Mouse (Mus musculus): Measurements from ENCODE around the gene Gm37240. TPM values are rescaled to one million over a fixed set of nuclear protein-coding genes. Genes with fewer than 3 reads are reported as not detected.

The Gm37240 gene
- polyA plus RNA-seq, 1 experiment from 2014 or later, result 4.6 TPM

GRCm38 (mm10) chr3:84482121-84482520 is 1405.2 kb downstream of the Gm37240 start:
- 88% methylated on average over 6 of the region's 6 CpGs for WGBS
- no peaks in the 10 kb centered on the region for H3K36me3 ChIP-seq (ENCODE audit: control insufficient read depth, insufficient read depth, low read length)
- no peak overlapping the region for H3K9ac ChIP-seq (ENCODE audit: low read length)
- no peak overlapping the region for H3K4me2 ChIP-seq (ENCODE audit: low read depth, low read length)
- no peak for ATAC-seq (ENCODE audit: low read depth)
- no peak overlapping the region for H3K4me3 ChIP-seq (ENCODE audit: low read length)
- no peaks in the 10 kb centered on the region for H3K9me3 ChIP-seq (ENCODE audit: control insufficient read depth, low read length)
- peaks cover 7% of the 10 kb centered on the region; the same call in 1 of the 2 replicates for H3K27me3 ChIP-seq (ENCODE audit: control insufficient read depth, insufficient read depth, low read depth, low read length)
- peaks cover 14% of the 10 kb centered on the region for H3K4me1 ChIP-seq (replicated peaks; ENCODE audit: control insufficient read depth, insufficient read depth, low read length)
- H3K27ac ChIP-seq (ENCODE audit: low read length), result no peak overlapping the region

GRCm38 (mm10) chr3:84481104-84481503 is 1406.2 kb downstream of the Gm37240 start:
- WGBS, result 2% methylated on average over 11 of the region's 11 CpGs
- Histone ChIP-seq H3K4me3 (ENCODE audit: low read length) (peak overlapping the region; percentile 71), H3K4me2 (ENCODE audit: low read depth, low read length) (peak overlapping the region; percentile 99), H3K27ac (ENCODE audit: low read length) (peak overlapping the region; percentile 81), H3K9ac (ENCODE audit: low read length) (peak overlapping the region; percentile 79), H3K9me3 (ENCODE audit: control insufficient read depth, low read length) (no peaks in the 10 kb centered on the region), H3K27me3 (ENCODE audit: control insufficient read depth, insufficient read depth, low read depth, low read length) (peaks cover 7% of the 10 kb centered on the region; the same call in 1 of the 2 replicates), H3K36me3 (ENCODE audit: control insufficient read depth, insufficient read depth, low read length) (no peaks in the 10 kb centered on the region), H3K4me1 (replicated peaks; ENCODE audit: control insufficient read depth, insufficient read depth, low read length) (peaks cover 14% of the 10 kb centered on the region)
- peak; percentile 27; the same call in 1 of the 2 replicates for ATAC-seq (ENCODE audit: low read depth)

- H3K9me3 ChIP-seq (ENCODE audit: control insufficient read depth, low read length), result no peaks in the 10 kb centered on the region
- peak within 1 kb of the TSS; percentile 71 for H3K4me3 ChIP-seq (ENCODE audit: low read length)
- peak within 1 kb of the TSS; percentile 99 for H3K4me2 ChIP-seq (ENCODE audit: low read depth, low read length)
- H3K36me3 ChIP-seq (ENCODE audit: control insufficient read depth, insufficient read depth, low read length), result no peaks in the 10 kb centered on the region
- peak; percentile 76 for ATAC-seq (ENCODE audit: low read depth)
- H3K27ac ChIP-seq (ENCODE audit: low read length), result peak within 1 kb of the TSS; percentile 81
- peak within 1 kb of the TSS; percentile 79 for H3K9ac ChIP-seq (ENCODE audit: low read length)
- under 1% methylated on average over 80 of the region's 82 CpGs for WGBS
- peaks cover 7% of the 10 kb centered on the region; the same call in 1 of the 2 replicates for H3K27me3 ChIP-seq (ENCODE audit: control insufficient read depth, insufficient read depth, low read depth, low read length)
- peaks cover 14% of the 10 kb centered on the region for H3K4me1 ChIP-seq (replicated peaks; ENCODE audit: control insufficient read depth, insufficient read depth, low read length)
These were observed 1407.1 kb downstream of the Gm37240 start, which contains the start of gene Fhdc1 for GRCm38 (mm10) chr3:84480006-84480897. TSS of gene Fhdc1 (minus strand) at chr3:84480429.

GRCm38 (mm10) chr3:84479293-84480005 is 1407.9 kb downstream of the Gm37240 start:
- peak; percentile 58 for ATAC-seq (ENCODE audit: low read depth)
- no peaks in the 10 kb centered on the region for H3K36me3 ChIP-seq (ENCODE audit: control insufficient read depth, insufficient read depth, low read length)
- peak overlapping the region; percentile 71 for H3K4me3 ChIP-seq (ENCODE audit: low read length)
- under 1% methylated on average over 61 of the region's 61 CpGs for WGBS
- peak overlapping the region; percentile 48 for H3K27ac ChIP-seq (ENCODE audit: low read length)
- H3K4me2 ChIP-seq (ENCODE audit: low read depth, low read length), result peak overlapping the region; percentile 99
- H3K9me3 ChIP-seq (ENCODE audit: control insufficient read depth, low read length), result no peaks in the 10 kb centered on the region
- peak overlapping the region; percentile 79 for H3K9ac ChIP-seq (ENCODE audit: low read length)
- peaks cover 16% of the 10 kb centered on the region for H3K4me1 ChIP-seq (replicated peaks; ENCODE audit: control insufficient read depth, insufficient read depth, low read length)
- peaks cover 7% of the 10 kb centered on the region; the same call in 1 of the 2 replicates for H3K27me3 ChIP-seq (ENCODE audit: control insufficient read depth, insufficient read depth, low read depth, low read length)

- H3K9me3 ChIP-seq (ENCODE audit: control insufficient read depth, low read length), result no peaks in the 10 kb centered on the region
- no peak for ATAC-seq (ENCODE audit: low read depth)
- H3K27ac ChIP-seq (ENCODE audit: low read length), result no peak overlapping the region
- H3K4me2 ChIP-seq (ENCODE audit: low read depth, low read length), result peak overlapping the region; percentile 99
- 5% methylated on average over 12 of the region's 12 CpGs for WGBS
- no peaks in the 10 kb centered on the region for H3K36me3 ChIP-seq (ENCODE audit: control insufficient read depth, insufficient read depth, low read length)
- H3K4me1 ChIP-seq (replicated peaks; ENCODE audit: control insufficient read depth, insufficient read depth, low read length), result peaks cover 21% of the 10 kb centered on the region
- H3K4me3 ChIP-seq (ENCODE audit: low read length), result peak overlapping the region; percentile 71
- H3K27me3 ChIP-seq (ENCODE audit: control insufficient read depth, insufficient read depth, low read depth, low read length), result peaks cover 7% of the 10 kb centered on the region; the same call in 1 of the 2 replicates
- peak overlapping the region; percentile 79 for H3K9ac ChIP-seq (ENCODE audit: low read length)
These were observed 1408.4 kb downstream of the Gm37240 start for GRCm38 (mm10) chr3:84478896-84479292.

- no peak overlapping the region for H3K27ac ChIP-seq (ENCODE audit: low read length)
- H3K9ac ChIP-seq (ENCODE audit: low read length), result peak overlapping the region; percentile 29; the same call in 1 of the 2 replicates
- peaks cover 26% of the 10 kb centered on the region for H3K4me1 ChIP-seq (replicated peaks; ENCODE audit: control insufficient read depth, insufficient read depth, low read length)
- WGBS, result 19% methylated on average over 7 of the region's 7 CpGs
- H3K9me3 ChIP-seq (ENCODE audit: control insufficient read depth, low read length), result no peaks in the 10 kb centered on the region
- H3K4me2 ChIP-seq (ENCODE audit: low read depth, low read length), result peak overlapping the region; percentile 99
- peak overlapping the region; percentile 71 for H3K4me3 ChIP-seq (ENCODE audit: low read length)
- ATAC-seq (ENCODE audit: low read depth), result no peak
- peaks cover 7% of the 10 kb centered on the region; the same call in 1 of the 2 replicates for H3K27me3 ChIP-seq (ENCODE audit: control insufficient read depth, insufficient read depth, low read depth, low read length)
- H3K36me3 ChIP-seq (ENCODE audit: control insufficient read depth, insufficient read depth, low read length), result no peaks in the 10 kb centered on the region
These were observed 1409.1 kb downstream of the Gm37240 start for GRCm38 (mm10) chr3:84478195-84478594.

GRCm38 (mm10) chr3:84477498-84477897 is 1409.8 kb downstream of the Gm37240 start:
- Histone ChIP-seq H3K36me3 (ENCODE audit: control insufficient read depth, insufficient read depth, low read length) (no peaks in the 10 kb centered on the region), H3K4me2 (ENCODE audit: low read depth, low read length) (no peak overlapping the region), H3K9ac (ENCODE audit: low read length) (no peak overlapping the region), H3K27ac (ENCODE audit: low read length) (no peak overlapping the region), H3K27me3 (ENCODE audit: control insufficient read depth, insufficient read depth, low read depth, low read length) (peaks cover 7% of the 10 kb centered on the region; the same call in 1 of the 2 replicates), H3K4me1 (replicated peaks; ENCODE audit: control insufficient read depth, insufficient read depth, low read length) (peaks cover 30% of the 10 kb centered on the region), H3K9me3 (ENCODE audit: control insufficient read depth, low read length) (no peaks in the 10 kb centered on the region), H3K4me3 (ENCODE audit: low read length) (no peak overlapping the region)
- no peak for ATAC-seq (ENCODE audit: low read depth)
- 90% methylated on average over 1 of the region's 1 CpGs for WGBS

- ATAC-seq (ENCODE audit: low read depth), result no peak
- peaks cover 7% of the 10 kb centered on the region; the same call in 1 of the 2 replicates for H3K27me3 ChIP-seq (ENCODE audit: control insufficient read depth, insufficient read depth, low read depth, low read length)
- H3K27ac ChIP-seq (ENCODE audit: low read length), result no peak overlapping the region
- no peak overlapping the region for H3K9ac ChIP-seq (ENCODE audit: low read length)
- H3K4me1 ChIP-seq (replicated peaks; ENCODE audit: control insufficient read depth, insufficient read depth, low read length), result peaks cover 30% of the 10 kb centered on the region
- 83% methylated on average over 12 of the region's 12 CpGs for WGBS
- no peaks in the 10 kb centered on the region for H3K9me3 ChIP-seq (ENCODE audit: control insufficient read depth, low read length)
- H3K36me3 ChIP-seq (ENCODE audit: control insufficient read depth, insufficient read depth, low read length), result no peaks in the 10 kb centered on the region
- H3K4me2 ChIP-seq (ENCODE audit: low read depth, low read length), result no peak overlapping the region
- H3K4me3 ChIP-seq (ENCODE audit: low read length), result no peak overlapping the region
These were observed 1412.1 kb downstream of the Gm37240 start for GRCm38 (mm10) chr3:84474981-84475775.
